Mouse (Mus musculus) lung, postnatal 0 days (tissue): ENCODE measurements around the gene Prmt1. TPM values are rescaled to one million over a fixed set of nuclear protein-coding genes. Genes with fewer than 3 reads are reported as not detected.

ENCODE experiments used
- ATAC-seq: fragments of 200-750 bp; cut with Nextera tagmentation; 2 replicates; pipeline ENCODE4 v1.8.0; 2017; ENCODE audit warnings: moderate library complexity
- DNase-seq: peaks from one replicate; pipeline ENCODE4 v3.0.0-alpha.2; 2016; ENCODE audit warnings: low spot score
- H3K27ac ChIP-seq: fragments of 300-500 bp; sonication (generic); 2 replicates; pipeline ENCODE4 v1.5.1; 2014; ENCODE audit warnings: antibody characterized with exemption, mild to moderate bottlenecking, low read length, mixed read lengths
- H3K27me3 ChIP-seq: fragments of 300-500 bp; sonication (generic); replicated peaks from 2 replicates; pipeline ENCODE4 v1.6.1; 2014; ENCODE audit warnings: low read length, mixed read lengths; ENCODE audit not compliant: insufficient read depth
- H3K36me3 ChIP-seq: fragments of 300-500 bp; sonication (generic); 2 replicates; pipeline ENCODE4 v1.6.1; 2014; ENCODE audit warnings: low read length, mixed read lengths; ENCODE audit not compliant: insufficient read depth
- H3K4me1 ChIP-seq: fragments of 300-500 bp; sonication (generic); 2 replicates; pipeline ENCODE4 v1.6.1; 2014; ENCODE audit warnings: antibody characterized with exemption, low read depth, low read length, mixed read lengths; ENCODE audit not compliant: insufficient read depth
- H3K4me2 ChIP-seq: fragments of 300-500 bp; sonication (generic); replicated peaks from 2 replicates; pipeline ENCODE4 v1.6.1; 2014; ENCODE audit warnings: low read depth, mild to moderate bottlenecking, low read length, moderate library complexity, mixed read lengths
- H3K4me3 ChIP-seq: fragments of 300-500 bp; sonication (generic); 2 replicates; pipeline ENCODE4 v1.5.1; 2014; ENCODE audit warnings: low read depth, low read length
- H3K9ac ChIP-seq: fragments of 300-500 bp; sonication (generic); replicated peaks from 2 replicates; pipeline ENCODE4 v1.6.1; 2014; ENCODE audit warnings: low read depth, mild to moderate bottlenecking
- H3K9me3 ChIP-seq: fragments of 300-500 bp; sonication (generic); 2 replicates; pipeline ENCODE4 v1.6.1; 2016; ENCODE audit warnings: low read length, mixed read lengths
- CTCF ChIP-seq: IDR thresholded peaks from 2 replicates; pipeline ENCODE4 v1.5.1; 2016; ENCODE audit warnings: antibody characterized with exemption, mild to moderate bottlenecking
- EP300 ChIP-seq: IDR thresholded peaks from 2 replicates; pipeline ENCODE4 v1.6.1; 2016; ENCODE audit warnings: antibody characterized with exemption, mild to moderate bottlenecking, control low read depth
- WGBS: fragments of 180-500 bp; shearing (Covaris S2); extraction: QIAGEN DNeasy Blood & Tissue Kit; methylation state at CpG from one replicate; pipeline ENCODE4 v1.1.7; 2014; 5-methylcytosine and 5-hydroxymethylcytosine counted together
- polyA plus RNA-seq: library from polyadenylated mRNA; unstranded; fragments of >200 nt; fragmentation: Nextera tagmentation; extraction: Ambion mirVana; gene quantifications from 2 replicates; pipeline ENCODE4 v1.2.1, GENCODE M21; 2015

Prmt1 gene
- polyA plus RNA-seq, 1 experiment from 2014 or later, result 159 TPM

DNA sequence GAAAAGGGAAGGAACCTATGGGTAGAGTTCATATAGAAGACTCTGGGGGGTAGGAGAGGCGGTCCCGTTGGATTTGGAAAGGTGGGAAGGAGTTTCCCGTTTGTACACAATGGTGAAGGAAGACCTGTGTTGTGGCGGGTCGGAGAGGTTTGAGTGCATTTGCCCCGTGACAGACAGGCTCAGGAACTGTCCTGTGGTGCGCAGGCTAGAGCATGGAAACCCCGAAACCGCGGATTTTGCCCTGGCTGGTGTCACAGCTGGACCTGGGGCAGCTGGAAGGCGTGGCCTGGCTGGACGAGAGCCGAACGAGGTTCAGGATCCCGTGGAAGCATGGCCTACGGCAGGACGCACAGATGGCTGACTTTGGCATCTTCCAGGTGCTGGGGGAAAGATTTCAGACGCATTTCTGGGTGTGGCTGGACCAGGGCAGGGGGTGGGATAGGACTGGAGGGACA is 12.2 kb upstream of the Prmt1 start, which contains the start of gene Bcl2l12:
Gene Bcl2l12 (minus strand): TSS at position 212 of the 455 bp plus-strand sequence.
- Histone ChIP-seq H3K36me3 (peaks cover 28% of the 10 kb centered on the region), H3K9me3 (no peaks in the 10 kb centered on the region), H3K27ac (peak within 1 kb of the TSS; percentile 87), H3K9ac (peak within 1 kb of the TSS; percentile 61), H3K4me3 (peak within 1 kb of the TSS; percentile 64), H3K4me1 (peaks cover 10% of the 10 kb centered on the region), H3K4me2 (peak within 1 kb of the TSS; percentile 65), H3K27me3 (no peaks in the 10 kb centered on the region)
- DNase-seq, result peak; percentile 56
- WGBS, result 2% methylated on average over 18 of the region's 18 CpGs
- ATAC-seq, result no peak
- no peak for TF ChIP-seq CTCF
- TF ChIP-seq EP300, result no peak

DNA sequence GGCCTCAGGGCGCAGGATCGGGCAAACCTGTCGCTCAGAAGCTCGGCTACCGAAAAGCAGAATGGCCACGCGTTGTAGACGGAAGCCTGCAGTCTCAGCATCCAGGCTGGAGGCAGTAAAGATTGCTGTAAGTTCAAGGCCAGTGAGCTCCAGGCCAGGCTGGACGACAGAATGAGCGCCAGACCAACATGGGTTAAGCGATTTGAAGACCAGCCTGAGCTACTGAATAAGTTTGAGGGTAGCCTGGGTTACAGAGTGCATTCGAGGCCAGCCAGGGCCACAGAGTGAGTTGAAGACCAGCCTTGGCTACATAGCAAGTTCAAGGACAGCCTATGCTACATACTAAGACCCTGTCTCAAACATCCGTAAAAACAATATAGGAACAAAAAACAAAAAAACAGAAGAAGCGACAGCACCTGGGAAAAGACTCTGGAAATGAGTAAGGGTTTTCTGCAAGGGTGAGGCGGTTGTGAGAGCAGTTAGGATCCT is 11.6 kb upstream of the Prmt1 start:
- Histone ChIP-seq H3K4me2 (peak overlapping the region; percentile 65), H3K4me3 (peak overlapping the region; percentile 64), H3K4me1 (peaks cover 10% of the 10 kb centered on the region), H3K36me3 (peaks cover 23% of the 10 kb centered on the region), H3K9ac (peak overlapping the region; percentile 61), H3K27me3 (no peaks in the 10 kb centered on the region), H3K27ac (peak overlapping the region; percentile 87), H3K9me3 (no peaks in the 10 kb centered on the region)
- no peak for DNase-seq
- WGBS, result 1% methylated on average over 15 of the region's 15 CpGs
- no peak for ATAC-seq
- TF ChIP-seq CTCF (no peak), EP300 (no peak)

DNA sequence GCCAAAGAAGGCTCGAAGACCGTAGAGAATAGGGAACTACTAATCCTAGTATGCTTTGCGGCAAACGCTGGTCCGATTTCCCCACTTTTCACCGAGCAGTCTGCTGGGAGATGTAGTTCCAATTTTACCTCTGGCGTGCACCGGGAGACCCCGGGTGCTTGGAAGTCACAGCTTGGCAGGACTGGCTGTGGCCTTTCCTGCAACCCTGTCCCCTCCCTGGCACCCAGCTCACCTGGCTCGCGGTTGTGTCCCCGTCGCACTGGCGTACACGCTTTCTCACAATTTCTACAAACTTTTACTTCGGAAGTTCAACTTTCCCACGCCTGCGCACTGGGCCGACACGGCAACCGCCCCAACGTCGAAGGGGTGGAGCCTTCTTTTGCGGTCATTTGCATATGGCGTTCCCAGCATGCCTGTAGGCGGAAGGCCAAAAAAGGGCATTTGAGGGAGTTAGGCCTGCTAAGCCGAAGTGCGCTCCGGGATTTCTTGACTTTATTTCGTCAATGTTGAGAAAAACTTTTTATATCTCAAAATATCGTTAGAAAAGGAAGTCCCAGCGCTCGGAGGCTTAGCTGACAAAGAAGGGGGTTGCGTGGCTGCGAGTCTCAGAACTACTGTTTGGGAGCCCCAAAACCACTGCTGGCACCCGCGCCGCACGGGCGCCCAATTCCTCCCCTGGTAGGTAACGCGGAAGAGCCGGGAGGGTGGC is 11.0 kb upstream of the Prmt1 start, which contains the start of gene Irf3:
Gene Irf3 (plus strand): TSS at position 418 of the 709 bp plus-strand sequence.
- under 1% methylated on average over 43 of the region's 43 CpGs for WGBS

DNA sequence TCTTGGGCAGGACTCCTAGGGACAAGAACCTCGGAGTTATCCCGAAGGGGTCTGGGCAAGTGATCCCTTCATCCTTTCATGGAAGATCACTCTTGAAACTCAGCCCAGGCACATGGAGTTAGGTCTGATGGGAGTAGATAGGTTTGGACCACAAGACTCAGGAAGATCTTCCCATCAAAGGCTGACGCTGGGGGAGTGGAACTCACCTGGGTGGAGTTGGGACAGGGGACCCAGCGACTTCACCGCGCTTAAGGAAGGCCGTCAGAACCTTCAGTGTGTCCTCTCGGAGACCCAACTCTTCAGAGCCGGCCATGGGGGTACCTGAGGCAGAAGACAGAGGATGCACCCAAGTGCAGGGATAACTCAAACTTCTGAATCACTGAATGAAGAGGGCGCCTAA is 10.3 kb upstream of the Prmt1 start:
- H3K4me3 ChIP-seq, result peak overlapping the region; percentile 64
- peaks cover 18% of the 10 kb centered on the region for H3K36me3 ChIP-seq
- 10% methylated on average over 10 of the region's 10 CpGs for WGBS
- H3K4me2 ChIP-seq, result peak overlapping the region; percentile 65
- peak overlapping the region; percentile 61 for H3K9ac ChIP-seq
- H3K27ac ChIP-seq, result no peak overlapping the region
- H3K4me1 ChIP-seq, result peaks cover 10% of the 10 kb centered on the region
- DNase-seq, result no peak
- TF ChIP-seq EP300 (no peak), CTCF (no peak)
- no peaks in the 10 kb centered on the region for H3K27me3 ChIP-seq
- no peaks in the 10 kb centered on the region for H3K9me3 ChIP-seq
- ATAC-seq, result no peak

More for the DNA sequence above, 11.0 kb upstream of the Prmt1 start, which contains the start of gene Irf3:
- no peaks in the 10 kb centered on the region for H3K27me3 ChIP-seq
- H3K4me3 ChIP-seq, result peak within 1 kb of the TSS; percentile 64
- TF ChIP-seq CTCF (no peak), EP300 (no peak)
- peak within 1 kb of the TSS; percentile 87 for H3K27ac ChIP-seq
- H3K36me3 ChIP-seq, result peaks cover 20% of the 10 kb centered on the region
- peaks cover 10% of the 10 kb centered on the region for H3K4me1 ChIP-seq
- peak within 1 kb of the TSS; percentile 61 for H3K9ac ChIP-seq
- peak; percentile 96 for ATAC-seq
- H3K9me3 ChIP-seq, result no peaks in the 10 kb centered on the region
- peak; percentile 99 for DNase-seq
- H3K4me2 ChIP-seq, result peak within 1 kb of the TSS; percentile 65

DNA sequence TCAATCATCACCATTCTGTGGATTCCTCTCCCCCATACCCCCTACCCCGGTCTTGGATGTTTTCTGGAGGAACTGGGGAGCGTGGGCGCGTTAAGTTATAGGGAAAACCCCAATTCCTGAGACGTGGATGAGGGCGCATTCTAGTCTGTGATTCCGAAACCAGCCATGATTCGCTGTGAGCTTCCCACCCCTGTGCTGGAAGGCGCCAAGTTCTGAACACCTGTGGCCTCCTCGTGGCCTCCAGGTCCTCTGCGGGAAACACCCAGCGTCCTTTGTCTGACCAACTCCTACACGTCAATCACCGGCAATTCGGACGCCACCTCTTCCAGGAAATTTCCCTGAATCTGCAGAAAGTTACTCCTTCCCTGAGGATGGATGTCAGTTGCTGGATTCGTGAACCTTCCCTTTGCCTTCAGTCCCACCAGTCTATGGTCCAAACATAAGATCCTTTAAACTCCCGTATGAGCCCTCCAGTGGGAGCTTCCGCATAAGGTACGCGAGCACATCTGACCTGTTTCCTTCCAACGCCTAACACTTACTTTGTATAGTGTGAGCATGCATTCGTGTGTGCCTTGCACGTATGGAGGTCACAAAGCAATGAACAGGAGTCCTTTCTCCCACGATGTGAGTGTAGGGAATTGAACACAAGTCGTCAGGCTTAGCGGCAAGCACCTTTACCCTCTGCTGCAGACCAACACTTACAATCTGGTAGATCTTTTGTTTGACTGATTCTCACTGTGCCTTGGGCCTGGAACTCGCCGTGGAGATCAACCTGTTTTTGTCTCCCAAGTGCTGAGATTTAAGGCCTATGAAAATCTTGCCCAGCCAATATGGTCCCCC is 731 bp upstream of the Prmt1 start:
- Histone ChIP-seq H3K9ac (peak overlapping the region; percentile 43), H3K27me3 (no peaks in the 10 kb centered on the region), H3K27ac (peak overlapping the region; percentile 81), H3K9me3 (no peaks in the 10 kb centered on the region), H3K4me2 (peak overlapping the region; percentile 65), H3K4me1 (no peaks in the 10 kb centered on the region; the same call in 1 of the 2 replicates), H3K4me3 (peak overlapping the region; percentile 44), H3K36me3 (peaks cover 8% of the 10 kb centered on the region; the same call in 1 of the 2 replicates)
- ATAC-seq (peak; percentile 14), DNase-seq (no peak)
- under 1% methylated on average over 29 of the region's 29 CpGs for WGBS
- TF ChIP-seq EP300 (no peak), CTCF (peak; percentile 25; the same call in 1 of the 2 replicates)
